Mouse (Mus musculus) brown adipose tissue, adult 24 weeks (tissue): Measurements from ENCODE around the gene Cltrn. TPM values are rescaled to one million over a fixed set of nuclear protein-coding genes. Genes with fewer than 3 reads are reported as not detected.

ENCODE experiments used
- polyA plus RNA-seq: library from polyadenylated mRNA; stranded (reverse); fragments of >200 nt; gene quantifications from 2 replicates; pipeline ENCODE4 v1.2.4, GENCODE M21; 2012; ENCODE audit not compliant: missing spikeins, insufficient read depth, insufficient read length

The Cltrn gene
- polyA plus RNA-seq, 1 experiment = not detected

Other genes with a start within 250 kb of the Cltrn start
- gene Ap1s2, start 179.8 kb upstream of the Cltrn start, polyA plus RNA-seq = 7.4 and 9.6 TPM in 2 replicates
- gene Zrsr2, start 130.2 kb upstream of the Cltrn start, polyA plus RNA-seq = 16.7 and 21.7 TPM in 2 replicates
- gene Car5b, start 60.8 kb upstream of the Cltrn start, polyA plus RNA-seq = 49.9 and 54.6 TPM in 2 replicates
- 0.67 TPM in 1 of 2 replicates, not detected in the other for gene Siah1b, start 12.3 kb upstream of the Cltrn start, polyA plus RNA-seq
- gene Ace2, start 50.5 kb downstream of the Cltrn start, polyA plus RNA-seq = 0.32 TPM in 1 of 2 replicates, not detected in the other
- 0.38 TPM in 1 of 2 replicates, not detected in the other for gene Bmx, start 169.4 kb downstream of the Cltrn start, polyA plus RNA-seq
- gene Pir, start 180.5 kb downstream of the Cltrn start, polyA plus RNA-seq = 19.1 and 23.0 TPM in 2 replicates